Mouse (Mus musculus): ENCODE results near the gene Lhx3.

DNA sequence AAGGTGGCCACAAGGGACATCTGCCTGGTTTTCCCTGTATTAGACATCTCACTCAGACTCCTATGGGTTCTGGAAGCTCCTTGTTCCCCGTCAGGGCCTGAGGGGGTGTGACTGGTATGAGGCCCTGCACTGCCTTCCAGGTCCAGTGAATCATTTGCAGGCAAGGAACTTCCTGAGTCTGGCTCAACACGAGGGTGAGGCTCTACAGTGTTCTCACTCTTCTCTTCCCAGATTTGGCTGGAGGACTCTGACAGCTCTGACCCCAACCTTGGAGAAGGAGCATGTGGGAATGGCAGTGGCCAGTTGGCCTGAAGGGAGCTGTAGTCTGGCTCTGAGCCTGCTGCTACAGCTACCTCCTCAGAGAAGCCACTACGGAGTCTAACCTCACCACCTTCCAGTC lies 39.4 kb upstream of the Lhx3 start:
- TF ChIP-seq CTCF (conservative IDR thresholded peaks at IDR 0.05; ENCODE audit: low read length): no peak
- no peak for TF ChIP-seq NANOG (IDR thresholded peaks at IDR 0.05; ENCODE audit: borderline replicate concordance, low read length)

All from E14TG2a.4 (cell line).